Mouse (Mus musculus) liver, embryonic 14.5 days (tissue): Measurements from ENCODE around the gene Nrarp.

Experiments used
- CTCF ChIP-seq: IDR thresholded peaks from 2 replicates; pipeline ENCODE4 v1.5.1; 2016; ENCODE audit warnings: antibody characterized with exemption, low read depth, control low read depth
- EP300 ChIP-seq: IDR thresholded peaks from 2 replicates; pipeline ENCODE4 v1.6.1; 2016; ENCODE audit warnings: antibody characterized with exemption, low read depth

GRCm38 (mm10) chr2:25178285-25178972 is 2.1 kb upstream of the Nrarp start:
- no peak for TF ChIP-seq CTCF
- no peak for TF ChIP-seq EP300
